Mouse (Mus musculus): ENCODE data around the gene Pomgnt2. TPM values are rescaled to one million over a fixed set of nuclear protein-coding genes. Genes with fewer than 3 reads are reported as not detected.

Pomgnt2 gene
- total RNA-seq, 1 experiment from 2014 or later, result 21.3 TPM

- peak; percentile 49 for DNase-seq
Observed at GRCm38 (mm10) chr9:121969841-121970381, 27.0 kb downstream of the Pomgnt2 start.

GRCm38 (mm10) chr9:121968258-121968657 lies 28.7 kb downstream of the Pomgnt2 start:
- peak; percentile 58 for DNase-seq

GRCm38 (mm10) chr9:121964941-121965340 lies 32.0 kb downstream of the Pomgnt2 start:
- no peak for DNase-seq

GRCm38 (mm10) chr9:121959966-121960635 lies 36.8 kb downstream of the Pomgnt2 start:
- DNase-seq, result no peak

- DNase-seq, result no peak
Observed at GRCm38 (mm10) chr9:121952596-121952995, 44.3 kb downstream of the Pomgnt2 start.

- DNase-seq, result no peak
Observed at GRCm38 (mm10) chr9:121951114-121951423, 45.8 kb downstream of the Pomgnt2 start.

GRCm38 (mm10) chr9:121950418-121951113 lies 46.3 kb downstream of the Pomgnt2 start, which contains the start of gene Fam198a:
Gene Fam198a (plus strand): TSS chr9:121950988.
- DNase-seq, result peak; percentile 94

- DNase-seq, result no peak
Observed at GRCm38 (mm10) chr9:121948431-121948830, 48.5 kb downstream of the Pomgnt2 start.

- DNase-seq, result peak; percentile 76
Observed at GRCm38 (mm10) chr9:121947784-121948183, 49.1 kb downstream of the Pomgnt2 start.

- DNase-seq, result no peak
Observed at GRCm38 (mm10) chr9:121943628-121944027, 53.3 kb downstream of the Pomgnt2 start.

- no peak for DNase-seq
Observed at GRCm38 (mm10) chr9:121943005-121943404, 53.9 kb downstream of the Pomgnt2 start.

- no peak for DNase-seq
Observed at GRCm38 (mm10) chr9:121937944-121938355, 59.0 kb downstream of the Pomgnt2 start.

- no peak for DNase-seq
Observed at GRCm38 (mm10) chr9:121937451-121937864, 59.5 kb downstream of the Pomgnt2 start.

- no peak for DNase-seq
Observed at GRCm38 (mm10) chr9:121936952-121937351, 60.0 kb downstream of the Pomgnt2 start.

- DNase-seq, result no peak
Observed at GRCm38 (mm10) chr9:121934856-121935255, 62.1 kb downstream of the Pomgnt2 start.

Other genes with a start within 250 kb of the Pomgnt2 start
- 33.3 and 55.7 TPM in 2 replicates for gene Zfp651, start 237.8 kb downstream of the Pomgnt2 start, total RNA-seq (2021)
- gene Klhl40, start 219.5 kb downstream of the Pomgnt2 start, total RNA-seq (2021), result 0.18 TPM in 1 of 2 replicates, not detected in the other
- gene Hhatl, start 204.6 kb downstream of the Pomgnt2 start, total RNA-seq (2021), result not detected in 2 replicates
- 1.3 and 1.5 TPM in 2 replicates for gene Ccdc13, start 157.6 kb downstream of the Pomgnt2 start, total RNA-seq (2021)
- 77.9 and 79.7 TPM in 2 replicates for gene Higd1a, start 138.7 kb downstream of the Pomgnt2 start, total RNA-seq (2021)
- 0.33 and 0.52 TPM in 2 replicates for gene Ackr2, start 98.8 kb downstream of the Pomgnt2 start, total RNA-seq (2021)
- 0.36 and 2.7 TPM in 2 replicates for gene Cyp8b1, start 80.8 kb downstream of the Pomgnt2 start, total RNA-seq (2021)
- 2.0 and 2.9 TPM in 2 replicates for gene Fam198a, start 46.1 kb downstream of the Pomgnt2 start, total RNA-seq (2021)
- 177 and 190 TPM in 2 replicates for gene Snrk, start 120.2 kb upstream of the Pomgnt2 start, total RNA-seq (2021)